Mouse (Mus musculus) lung, embryonic 14.5 days (tissue): Measurements from ENCODE around the gene Mdm1. TPM values are rescaled to one million over a fixed set of nuclear protein-coding genes. Genes with fewer than 3 reads are reported as not detected.

ENCODE experiments used
- ATAC-seq: fragments of 200-750 bp; cut with Nextera tagmentation; 2 replicates; pipeline ENCODE4 v1.8.0; 2017; ENCODE audit warnings: mild to moderate bottlenecking, moderate TSS enrichment, moderate library complexity; ENCODE audit not compliant: insufficient read depth
- DNase-seq: peaks from one replicate; pipeline ENCODE4 v3.0.0-alpha.2; 2015
- H3K27ac ChIP-seq: fragments of 300-500 bp; sonication (generic); 2 replicates; pipeline ENCODE4 v1.5.1; 2014; ENCODE audit warnings: low read depth, mild to moderate bottlenecking, moderate library complexity
- H3K27me3 ChIP-seq: fragments of 300-500 bp; sonication (generic); 2 replicates; pipeline ENCODE4 v1.6.1; 2014; ENCODE audit warnings: low read length, control low read depth; ENCODE audit not compliant: insufficient read depth
- H3K36me3 ChIP-seq: fragments of 300-500 bp; sonication (generic); 2 replicates; pipeline ENCODE4 v1.6.1; 2014; ENCODE audit warnings: control low read depth; ENCODE audit not compliant: insufficient read depth
- H3K4me1 ChIP-seq: fragments of 300-500 bp; sonication (generic); 2 replicates; pipeline ENCODE4 v1.6.1; 2014; ENCODE audit warnings: antibody characterized with exemption, control low read depth; ENCODE audit not compliant: insufficient read depth
- H3K4me2 ChIP-seq: fragments of 300-500 bp; sonication (generic); 2 replicates; pipeline ENCODE4 v1.6.1; 2014; ENCODE audit warnings: mild to moderate bottlenecking
- H3K4me3 ChIP-seq: fragments of 300-500 bp; sonication (generic); 2 replicates; pipeline ENCODE4 v1.5.1; 2014; ENCODE audit warnings: low read depth, low read length
- H3K9ac ChIP-seq: fragments of 300-500 bp; sonication (generic); 2 replicates; pipeline ENCODE4 v1.6.1; 2014
- H3K9me3 ChIP-seq: fragments of 300-500 bp; sonication (generic); 2 replicates; pipeline ENCODE4 v1.6.1; 2016; ENCODE audit warnings: low read depth, low read length, control low read depth
- CTCF ChIP-seq: IDR thresholded peaks from 2 replicates; pipeline ENCODE4 v1.5.1; 2016; ENCODE audit warnings: antibody characterized with exemption, low read depth
- WGBS: fragments of 180-500 bp; shearing (Covaris S2); extraction: QIAGEN DNeasy Blood & Tissue Kit; methylation state at CpG from one replicate; pipeline ENCODE4 v1.1.7; 2014; 5-methylcytosine and 5-hydroxymethylcytosine counted together
- polyA plus RNA-seq: library from polyadenylated mRNA; unstranded; fragments of >200 nt; fragmentation: Nextera tagmentation; extraction: Ambion mirVana; gene quantifications from 2 replicates; pipeline ENCODE4 v1.2.1, GENCODE M21; 2014

Gene Mdm1
- polyA plus RNA-seq, 1 experiment from 2014 or later, result 38.0 TPM

DNA sequence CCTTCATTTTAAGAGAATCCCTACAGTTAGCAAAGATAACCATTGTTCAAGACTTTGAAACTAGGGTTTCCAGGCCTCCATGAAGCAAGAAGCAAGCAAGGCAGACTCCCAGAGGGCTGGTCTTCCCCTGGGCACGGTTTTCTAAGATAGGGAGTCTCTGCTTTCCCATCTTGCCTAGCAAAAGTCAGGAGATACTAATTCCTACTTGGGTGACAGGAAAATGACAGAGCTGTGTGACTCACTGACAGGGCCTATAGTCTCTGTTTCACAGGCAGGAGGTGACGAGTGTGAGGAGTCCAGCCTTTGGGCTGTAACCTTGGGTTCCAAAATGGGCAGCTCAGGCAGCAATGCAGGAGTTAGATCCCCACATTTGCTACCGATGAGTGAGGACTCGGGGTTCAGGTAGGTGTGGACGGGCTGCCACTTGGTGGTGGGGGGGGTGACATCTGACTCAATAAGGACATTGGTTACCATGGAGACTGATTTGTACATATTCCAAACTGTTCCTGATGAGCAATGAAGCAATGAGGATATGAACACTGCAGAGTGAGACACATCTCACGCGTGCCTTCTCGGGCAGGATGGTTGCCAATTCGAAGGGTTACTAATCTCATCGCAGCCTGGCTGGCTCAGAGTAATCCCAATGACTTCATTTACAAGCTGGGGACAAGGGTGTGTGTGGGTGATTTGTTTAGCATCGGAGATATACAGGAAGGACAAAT, 19.0 kb upstream of the Mdm1 start:
- WGBS, result 86% methylated on average over 11 of the region's 11 CpGs
- DNase-seq, result no peak

DNA sequence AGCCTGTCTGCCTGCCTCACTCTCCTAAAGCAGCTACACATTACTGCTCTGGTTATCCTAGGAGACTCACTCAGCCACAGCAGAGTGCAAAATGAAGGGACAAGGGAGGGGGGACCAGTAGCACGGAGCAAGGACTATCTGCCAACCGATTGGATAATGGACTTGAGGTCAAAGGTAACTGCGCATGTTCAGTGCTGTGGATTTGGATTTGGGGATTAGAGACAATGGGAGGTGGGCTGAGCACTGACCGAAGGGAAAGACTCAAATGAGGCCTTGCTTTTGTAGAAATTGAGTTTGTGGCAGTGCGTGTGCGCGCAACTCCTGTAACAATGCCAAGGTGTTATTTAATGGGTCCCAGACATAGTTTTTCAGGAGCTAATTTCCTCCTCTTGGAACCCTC, 16.4 kb upstream of the Mdm1 start:
- DNase-seq, result no peak
- no peak overlapping the region for H3K4me3 ChIP-seq

More for the DNA sequence above, 19.0 kb upstream of the Mdm1 start:
- no peak overlapping the region for H3K9ac ChIP-seq
- ATAC-seq, result no peak
- H3K4me1 ChIP-seq, result 0 out of 2 replicates have a peak, but pooled peaks cover 3% of the 10 kb centered on the region
- no peak overlapping the region for H3K4me3 ChIP-seq
- no peaks in the 10 kb centered on the region for H3K9me3 ChIP-seq
- H3K36me3 ChIP-seq, result no peaks in the 10 kb centered on the region
- no peaks in the 10 kb centered on the region for H3K27me3 ChIP-seq
- H3K4me2 ChIP-seq, result no peak overlapping the region
- TF ChIP-seq CTCF, result no peak
- no peak overlapping the region for H3K27ac ChIP-seq

DNA sequence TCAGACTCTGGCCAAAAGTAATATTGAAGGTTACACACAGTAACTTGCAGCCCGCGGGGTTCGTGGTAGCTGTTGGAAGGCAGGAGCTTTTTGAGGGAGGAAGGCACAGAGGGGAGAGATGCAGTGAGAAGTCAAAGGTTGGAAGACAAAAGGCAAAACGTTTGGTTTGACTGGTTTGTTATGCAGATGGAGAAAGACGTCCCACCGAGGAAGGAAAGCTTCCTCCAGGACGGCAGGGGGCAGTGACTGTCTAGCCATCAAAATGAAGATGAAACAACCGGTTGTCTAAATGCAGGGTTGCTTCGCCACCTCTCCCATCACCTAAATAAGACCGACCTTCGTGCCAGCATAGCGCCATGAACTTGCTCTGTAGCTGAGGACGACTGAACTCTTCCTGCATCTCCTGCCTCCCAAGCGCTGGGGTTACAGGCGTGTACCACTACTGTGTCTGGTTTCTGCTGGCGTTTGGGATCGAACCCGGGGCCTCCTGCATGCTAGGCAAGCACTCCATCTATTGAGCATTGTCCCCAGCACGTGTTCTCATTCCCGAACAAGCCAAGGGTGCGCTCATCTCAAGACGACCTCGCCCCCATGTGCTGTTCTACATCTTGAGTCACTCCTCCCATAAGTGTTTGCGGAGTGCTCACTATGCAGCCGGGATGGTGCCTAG, 15.7 kb upstream of the Mdm1 start:
- Histone ChIP-seq H3K4me2 (no peak overlapping the region), H3K27ac (no peak overlapping the region), H3K4me1 (0 out of 2 replicates have a peak, but pooled peaks cover 3% of the 10 kb centered on the region), H3K36me3 (no peaks in the 10 kb centered on the region), H3K9me3 (no peaks in the 10 kb centered on the region), H3K4me3 (no peak overlapping the region), H3K27me3 (peaks cover 3% of the 10 kb centered on the region), H3K9ac (no peak overlapping the region)
- DNase-seq (no peak), ATAC-seq (no peak)
- no peak for TF ChIP-seq CTCF
- 74% methylated on average over 25 of the region's 25 CpGs for WGBS

More for the DNA sequence above, 16.4 kb upstream of the Mdm1 start:
- H3K4me2 ChIP-seq, result no peak overlapping the region
- no peaks in the 10 kb centered on the region for H3K36me3 ChIP-seq
- peaks cover 3% of the 10 kb centered on the region for H3K27me3 ChIP-seq
- no peak for ATAC-seq
- no peak overlapping the region for H3K9ac ChIP-seq
- H3K9me3 ChIP-seq, result no peaks in the 10 kb centered on the region
- no peak for TF ChIP-seq CTCF
- H3K4me1 ChIP-seq, result 0 out of 2 replicates have a peak, but pooled peaks cover 3% of the 10 kb centered on the region
- WGBS, result 91% methylated on average over 7 of the region's 7 CpGs
- no peak overlapping the region for H3K27ac ChIP-seq

DNA sequence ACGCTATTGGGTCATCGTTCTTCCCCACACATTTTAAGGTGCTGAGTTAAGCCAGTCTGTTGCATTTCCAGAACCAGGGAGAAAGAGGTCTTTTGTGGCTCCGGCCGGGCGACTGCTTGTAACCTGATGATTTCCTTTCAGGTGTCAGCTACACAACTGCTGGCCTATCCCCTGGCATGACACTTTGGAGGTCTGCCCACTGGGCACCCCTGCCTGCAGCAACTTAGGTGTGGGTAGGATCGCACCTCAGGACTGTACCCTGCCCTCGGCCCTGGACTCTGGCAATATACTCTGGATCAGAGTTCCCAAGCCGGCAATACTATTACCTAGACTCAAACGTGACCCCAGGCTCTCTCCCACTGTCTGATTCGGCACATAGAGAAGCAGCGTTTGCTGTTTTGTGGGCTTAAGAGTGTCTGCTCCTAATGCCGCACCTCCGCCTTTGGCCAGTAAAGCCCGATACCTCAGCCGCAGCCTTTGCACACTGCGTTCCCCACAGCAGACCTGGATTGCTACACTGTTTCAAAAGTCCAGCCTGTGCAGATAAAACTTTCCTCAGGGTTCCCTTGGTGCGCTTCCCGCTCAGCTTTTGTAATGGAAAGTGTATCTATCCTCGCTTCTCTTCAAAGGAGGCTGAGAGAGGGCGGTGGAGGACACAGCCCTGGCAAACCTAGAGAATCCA, 12.5 kb upstream of the Mdm1 start:
- H3K4me1 ChIP-seq, result no peaks in the 10 kb centered on the region
- no peak overlapping the region for H3K9ac ChIP-seq
- H3K36me3 ChIP-seq, result no peaks in the 10 kb centered on the region
- no peak for TF ChIP-seq CTCF
- ATAC-seq (no peak), DNase-seq (no peak)
- H3K27me3 ChIP-seq, result peaks cover 3% of the 10 kb centered on the region
- 47% methylated on average over 20 of the region's 20 CpGs for WGBS
- H3K27ac ChIP-seq, result no peak overlapping the region
- no peaks in the 10 kb centered on the region for H3K9me3 ChIP-seq
- no peak overlapping the region for H3K4me3 ChIP-seq
- no peak overlapping the region for H3K4me2 ChIP-seq

DNA sequence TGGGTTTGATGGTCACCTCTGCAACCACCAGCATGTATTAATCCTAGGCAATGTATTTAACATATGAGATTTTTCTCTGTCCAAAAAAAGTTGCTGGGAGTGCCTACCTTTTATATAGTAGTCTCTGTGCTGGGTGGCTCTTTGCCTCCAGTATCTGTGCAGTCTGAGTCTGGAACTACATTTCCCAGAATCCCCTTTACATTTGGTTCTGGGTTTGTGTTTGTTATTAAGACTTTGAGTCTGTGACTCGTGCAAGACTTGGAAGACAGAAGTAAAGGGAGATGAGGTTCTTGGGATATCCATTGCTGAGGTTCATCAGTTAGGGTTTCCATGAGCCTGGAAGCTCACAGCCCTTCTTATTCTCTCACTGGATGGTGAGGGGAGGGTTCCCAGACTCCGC, 11.6 kb upstream of the Mdm1 start:
- no peaks in the 10 kb centered on the region for H3K4me1 ChIP-seq
- no peak for TF ChIP-seq CTCF
- no peaks in the 10 kb centered on the region for H3K9me3 ChIP-seq
- no peak overlapping the region for H3K4me2 ChIP-seq
- H3K9ac ChIP-seq, result no peak overlapping the region
- H3K27ac ChIP-seq, result no peak overlapping the region
- H3K36me3 ChIP-seq, result no peaks in the 10 kb centered on the region
- DNase-seq, result no peak
- peaks cover 3% of the 10 kb centered on the region for H3K27me3 ChIP-seq
- no peak for ATAC-seq
- 44% methylated on average over 2 of the region's 2 CpGs for WGBS
- H3K4me3 ChIP-seq, result no peak overlapping the region

DNA sequence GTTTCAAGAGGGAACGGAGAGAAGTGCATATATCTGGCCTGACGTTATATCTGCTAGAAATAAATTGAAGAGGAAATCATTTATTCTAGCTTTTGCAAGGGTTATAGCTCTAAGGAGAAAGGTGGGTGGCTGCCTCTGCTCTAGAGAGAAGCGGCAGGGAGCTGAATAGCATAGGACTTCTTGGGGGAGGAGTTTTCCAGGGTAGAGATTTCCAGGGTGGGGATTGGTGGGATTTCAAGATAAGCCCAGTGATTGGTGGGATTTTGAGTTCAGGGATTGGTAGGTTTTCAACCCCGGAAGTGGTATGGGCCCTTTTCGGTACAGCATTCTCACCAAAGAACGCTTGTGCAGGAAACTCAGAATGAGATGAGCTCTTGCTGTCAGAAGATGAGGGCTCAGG, 8.6 kb upstream of the Mdm1 start:
- DNase-seq (peak; percentile 59), ATAC-seq (peak; percentile 76; the same call in 1 of the 2 replicates)
- no peak overlapping the region for H3K4me3 ChIP-seq
- H3K27me3 ChIP-seq, result peaks cover 3% of the 10 kb centered on the region
- no peak for TF ChIP-seq CTCF
- H3K9me3 ChIP-seq, result no peaks in the 10 kb centered on the region
- no peaks in the 10 kb centered on the region for H3K36me3 ChIP-seq
- 56% methylated on average over 6 of the region's 6 CpGs for WGBS
- H3K9ac ChIP-seq, result no peak overlapping the region
- peak overlapping the region; percentile 31; the same call in 1 of the 2 replicates for H3K4me2 ChIP-seq
- no peaks in the 10 kb centered on the region for H3K4me1 ChIP-seq
- no peak overlapping the region for H3K27ac ChIP-seq

DNA sequence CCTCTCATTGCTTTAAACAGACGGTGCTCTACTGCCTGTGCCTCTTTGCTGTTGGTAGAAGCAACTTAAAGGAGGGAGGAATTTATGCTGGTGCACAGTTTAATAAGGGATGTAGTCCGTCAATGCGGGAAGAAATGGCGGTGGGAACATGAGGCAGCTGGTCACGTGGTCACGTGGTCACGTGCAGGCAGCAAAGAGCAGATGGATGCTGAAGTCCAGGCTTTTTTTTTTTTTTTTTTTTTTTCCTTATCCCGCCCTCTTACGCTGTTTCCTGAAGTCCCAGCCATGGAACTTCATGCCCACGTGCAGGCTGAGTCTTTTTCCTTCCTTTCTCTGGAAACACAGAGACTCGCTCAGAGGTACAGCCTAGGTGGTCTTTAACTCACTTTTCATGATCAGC, 3.1 kb upstream of the Mdm1 start:
- Histone ChIP-seq H3K27me3 (no peaks in the 10 kb centered on the region), H3K27ac (no peak overlapping the region), H3K4me2 (no peak overlapping the region), H3K9ac (no peak overlapping the region), H3K36me3 (no peaks in the 10 kb centered on the region), H3K4me3 (no peak overlapping the region), H3K9me3 (no peaks in the 10 kb centered on the region), H3K4me1 (0 out of 2 replicates have a peak, but pooled peaks cover 3% of the 10 kb centered on the region)
- DNase-seq (no peak), ATAC-seq (no peak)
- 91% methylated on average over 11 of the region's 11 CpGs for WGBS
- no peak for TF ChIP-seq CTCF
